Mouse (Mus musculus) G1E (cell line): ENCODE measurements around the gene Tnk2.

Experiments used
- CTCF ChIP-seq: IDR thresholded peaks from 2 replicates; pipeline ENCODE4 v1.5.1; 2012; ENCODE audit warnings: low read depth, low read length, inconsistent platforms, mixed read lengths
- GATA1 ChIP-seq: IDR thresholded peaks from 2 replicates; pipeline ENCODE4 v1.6.1; 2012; ENCODE audit warnings: borderline replicate concordance, low read length, inconsistent platforms, mixed read lengths
- POLR2AphosphoS5 ChIP-seq: IDR thresholded peaks from 2 replicates; pipeline ENCODE4 v1.6.1; 2012; ENCODE audit warnings: low read depth, low read length, inconsistent platforms; ENCODE audit not compliant: insufficient replicate concordance
- TAL1 ChIP-seq: conservative IDR thresholded peaks from 2 replicates; pipeline ENCODE4 v1.6.1; 2012; ENCODE audit warnings: low read depth, low read length, inconsistent platforms, mixed read lengths

DNA sequence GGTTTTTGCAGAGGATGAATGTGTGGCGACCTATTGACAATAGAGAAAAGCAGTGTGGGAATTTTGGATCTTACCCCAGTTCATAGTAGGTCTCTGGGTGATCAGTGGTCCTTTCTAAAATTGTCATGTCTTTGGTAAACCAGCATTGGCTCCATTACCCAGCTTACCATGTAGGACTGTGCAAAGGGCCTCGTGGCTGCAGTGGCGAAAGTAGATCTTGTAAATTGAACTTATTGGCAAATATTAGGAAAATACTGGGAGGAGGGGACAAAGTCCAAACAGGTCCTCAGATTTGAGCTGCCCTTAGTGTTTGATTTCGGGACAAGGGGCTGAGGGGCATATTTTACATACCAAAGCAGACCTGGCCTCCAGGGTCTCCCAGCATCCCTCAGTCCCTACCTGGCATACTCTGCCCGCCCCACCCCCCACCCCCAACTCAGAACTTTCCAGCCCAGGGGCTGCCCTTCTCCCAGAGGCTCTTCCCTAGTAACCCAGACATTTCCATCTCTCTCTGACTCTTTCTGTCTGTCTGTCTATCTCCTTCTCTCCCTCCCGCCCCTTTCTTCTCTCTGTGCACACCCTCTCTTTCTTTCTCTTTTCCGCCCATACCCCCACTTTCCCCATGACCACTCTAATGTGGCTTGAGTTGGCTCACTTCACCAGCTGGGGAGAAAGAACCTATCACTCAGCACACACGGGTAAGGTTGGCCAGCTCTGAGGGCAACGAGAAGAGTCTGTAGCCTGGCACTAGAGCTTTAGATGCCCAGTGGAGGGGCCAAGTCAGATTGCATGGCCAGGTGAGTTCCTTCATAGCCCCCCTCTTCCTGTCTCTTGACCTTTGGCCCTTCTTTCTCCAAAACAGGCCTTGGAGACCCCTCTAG lies 23.2 kb downstream of the Tnk2 start:
- TF ChIP-seq GATA1 (no peak), POLR2AphosphoS5 (no peak), CTCF (no peak), TAL1 (no peak)
